Mouse (Mus musculus): ENCODE data around the gene Rnf26.

Gene Rnf26

DNA sequence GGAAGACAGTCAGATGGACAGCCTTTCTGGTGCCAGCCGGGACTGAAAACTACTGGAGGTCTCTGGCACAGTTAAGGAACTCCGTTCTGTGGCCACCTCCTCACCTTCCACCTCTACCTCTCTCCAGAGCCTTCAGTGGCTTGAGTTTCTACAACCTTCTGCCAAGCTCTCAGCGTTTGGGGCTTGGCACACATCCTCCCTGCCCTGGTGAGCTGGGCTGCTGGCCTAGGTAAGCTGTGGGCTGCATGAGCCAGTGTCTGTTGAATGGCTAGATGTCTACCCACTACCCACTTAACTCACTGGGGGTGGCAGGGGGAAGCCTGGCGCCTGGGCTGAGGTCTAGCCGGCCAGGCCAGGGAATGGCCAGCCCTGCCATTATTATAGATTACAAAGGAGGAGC is 40.2 kb downstream of the Rnf26 start:
- peak; percentile 56 for DNase-seq

DNA sequence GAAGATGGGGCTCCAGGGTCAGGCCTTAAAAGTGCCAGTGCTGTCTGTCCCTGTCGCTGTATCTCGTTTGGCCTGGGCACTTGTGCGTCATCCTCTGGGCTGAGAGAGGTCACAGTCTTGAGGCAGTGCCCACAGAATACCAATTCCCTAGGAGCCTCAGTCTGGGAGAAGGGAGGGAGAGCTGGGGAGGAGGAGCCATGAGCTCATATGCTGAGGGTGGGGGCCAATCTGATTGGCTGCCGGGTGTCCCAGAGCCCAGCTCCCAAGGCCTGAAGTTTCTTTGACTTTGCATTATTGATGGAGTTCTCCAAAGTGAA is 40.8 kb downstream of the Rnf26 start:
- peak; percentile 36 for DNase-seq

GRCm38 (mm10) chr9:44071914-44072598 is 41.3 kb downstream of the Rnf26 start:
- DNase-seq, result peak; percentile 40

- DNase-seq, result no peak
Measured at GRCm38 (mm10) chr9:44070844-44071231, 42.5 kb downstream of the Rnf26 start.

GRCm38 (mm10) chr9:44070113-44070843 is 43.0 kb downstream of the Rnf26 start:
- peak; percentile 22 for DNase-seq

DNA sequence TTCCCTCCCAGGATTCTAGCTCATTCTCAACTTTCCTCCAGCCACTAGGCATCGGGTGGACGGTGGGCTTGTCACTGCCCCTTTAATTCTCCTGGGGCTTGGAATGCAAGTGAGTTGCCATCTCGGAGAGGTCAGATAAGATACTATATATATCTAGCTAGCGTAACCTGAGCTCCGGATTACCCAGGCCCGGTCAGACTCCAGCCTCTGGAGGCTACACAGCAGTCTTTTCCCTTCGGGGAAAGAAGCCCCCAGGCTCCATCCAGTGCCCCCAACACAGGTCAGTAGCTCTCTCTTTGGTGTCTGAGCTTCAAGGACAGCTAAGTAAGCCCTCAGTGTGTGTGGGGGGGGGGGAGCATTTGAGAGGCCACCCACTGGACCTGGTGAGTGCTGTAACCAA is 44.1 kb downstream of the Rnf26 start:
- peak; percentile 19 for DNase-seq

DNA sequence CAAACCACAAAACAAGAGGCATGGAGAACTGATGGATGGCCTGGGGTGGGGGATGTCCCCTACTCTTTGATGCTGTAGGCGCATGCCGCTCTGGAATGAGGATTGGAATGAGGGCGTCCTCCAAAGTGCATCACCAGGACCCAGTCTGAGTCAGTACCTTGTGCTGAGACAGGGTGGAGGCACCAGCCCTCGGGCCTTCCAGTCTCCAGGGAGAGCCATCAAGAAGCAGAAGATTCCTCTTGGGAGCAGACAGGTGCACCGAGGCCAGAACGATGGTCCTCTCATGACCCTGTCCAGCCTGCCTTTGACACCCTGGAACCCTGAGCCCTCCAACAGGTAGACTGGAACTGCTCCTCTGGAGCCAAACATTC is 45.4 kb downstream of the Rnf26 start:
- peak; percentile 31 for DNase-seq

- no peak for DNase-seq
Measured at GRCm38 (mm10) chr9:44067241-44067959, 45.9 kb downstream of the Rnf26 start.

DNA sequence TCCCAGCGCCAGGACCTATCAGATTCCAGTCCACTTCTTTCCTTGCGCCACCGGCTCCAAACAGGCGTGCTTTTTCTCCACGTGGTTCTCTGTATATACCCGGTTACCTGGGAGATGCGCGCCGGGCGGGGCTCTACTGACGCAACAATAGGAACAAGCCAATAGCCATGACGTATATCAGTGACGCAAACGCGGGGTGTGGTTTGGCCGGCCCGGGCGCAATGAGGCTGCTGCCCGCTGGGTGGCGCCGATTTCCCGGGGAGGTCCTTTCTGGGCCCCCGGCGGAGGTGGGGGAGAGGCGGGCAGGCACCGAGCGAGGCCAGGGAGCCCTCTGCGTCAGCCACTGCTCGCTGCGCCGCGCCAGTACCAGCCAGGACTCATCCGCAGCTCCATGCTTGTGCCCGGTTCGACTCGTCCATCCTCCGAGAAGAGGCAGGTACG is 46.5 kb downstream of the Rnf26 start, which contains the start of gene Usp2:
TSS of gene Usp2 (plus strand) at position 237 of the 441 bp plus-strand sequence.
- DNase-seq, result peak; percentile 100

DNA sequence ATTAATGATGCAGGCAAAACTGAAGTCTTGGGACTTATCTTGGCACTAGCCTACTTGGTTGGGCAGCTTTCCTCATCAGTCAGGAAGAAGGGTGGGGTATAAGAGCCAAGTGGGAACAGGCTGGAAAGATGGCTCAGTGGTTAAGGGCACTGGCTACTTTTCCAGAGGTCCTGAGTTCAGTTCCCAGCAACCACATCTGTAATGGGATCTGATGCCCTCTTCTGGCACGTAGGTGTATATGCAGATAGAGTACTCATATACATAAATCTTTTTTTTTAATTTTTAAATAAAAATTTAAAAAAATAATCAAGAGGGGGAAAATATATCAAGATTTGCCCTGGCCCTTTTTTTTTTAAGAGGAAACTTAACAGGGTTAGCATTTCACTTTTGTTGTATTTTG is 48.1 kb downstream of the Rnf26 start:
- DNase-seq, result no peak

- DNase-seq, result no peak
Measured at GRCm38 (mm10) chr9:44058606-44059005, 54.7 kb downstream of the Rnf26 start.

GRCm38 (mm10) chr9:44053936-44054335 is 59.4 kb downstream of the Rnf26 start:
- DNase-seq, result no peak

- DNase-seq, result no peak
Measured at GRCm38 (mm10) chr9:44052855-44053254, 60.5 kb downstream of the Rnf26 start.

GRCm38 (mm10) chr9:44049381-44050165 is 63.7 kb downstream of the Rnf26 start:
- no peak for DNase-seq

GRCm38 (mm10) chr9:44048541-44049380 is 64.6 kb downstream of the Rnf26 start:
- peak; percentile 87 for DNase-seq

- peak; percentile 84 for DNase-seq
Measured at GRCm38 (mm10) chr9:44047571-44048490, 65.5 kb downstream of the Rnf26 start.

- DNase-seq, result no peak
Measured at GRCm38 (mm10) chr9:44047071-44047470, 66.2 kb downstream of the Rnf26 start.

- DNase-seq, result no peak
Measured at GRCm38 (mm10) chr9:44046426-44046825, 66.9 kb downstream of the Rnf26 start.

DNA sequence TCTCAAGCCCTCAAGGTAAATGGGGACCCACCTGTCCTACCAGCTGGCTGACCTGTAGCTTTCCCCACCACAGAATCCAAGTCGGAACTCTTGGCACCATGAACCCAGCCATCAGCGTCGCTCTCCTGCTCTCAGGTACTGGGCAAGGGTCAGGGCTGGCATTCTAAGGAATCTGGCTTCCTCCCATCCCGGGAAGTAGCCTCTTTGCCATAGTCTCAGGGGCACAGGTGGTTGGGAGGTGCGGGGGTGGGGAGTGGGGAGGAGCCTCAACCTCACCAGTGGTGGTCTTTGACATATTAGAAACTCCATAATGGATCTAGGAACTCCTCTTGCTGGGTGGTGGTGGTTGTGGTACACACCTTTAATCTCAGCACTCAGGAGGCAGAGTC is 67.4 kb downstream of the Rnf26 start:
- no peak for DNase-seq
